Mouse (Mus musculus) right cerebral cortex, postnatal 36 days (tissue): ENCODE measurements around the gene Psd4.

Experiments
- DNase-seq, 2 experiments: peaks; one replicate each; pipeline ENCODE4 v3.0.0; 2022; ENCODE audit warnings: low spot score in 2 of 2, mixed read lengths in 1 of 2

The Psd4 gene

GRCm38 (mm10) chr2:24435699-24436098, 68.3 kb downstream of the Psd4 start:
- DNase-seq: no peak

- DNase-seq: no peak
Measured at GRCm38 (mm10) chr2:24440056-24440455, 72.7 kb downstream of the Psd4 start.

DNA sequence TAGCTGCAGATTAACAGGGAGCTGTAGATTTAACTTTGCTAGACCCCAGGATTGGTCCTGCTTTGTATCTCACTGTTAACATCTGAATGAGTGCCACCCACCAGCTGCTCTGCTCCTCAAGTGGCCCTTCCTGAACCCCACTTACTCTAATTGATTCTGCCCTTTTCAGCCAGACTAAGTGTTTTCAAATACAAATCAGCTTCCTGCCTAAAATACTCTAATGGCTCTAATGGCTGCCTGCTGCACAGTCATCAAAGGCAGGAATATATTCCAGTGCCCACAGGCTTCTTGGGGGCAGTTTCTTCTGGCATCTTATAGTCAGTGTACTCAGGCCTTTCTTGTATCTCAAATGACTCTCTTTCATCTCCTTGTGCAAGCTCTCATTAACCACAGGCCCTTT, 74.5 kb downstream of the Psd4 start:
- DNase-seq: no peak

DNA sequence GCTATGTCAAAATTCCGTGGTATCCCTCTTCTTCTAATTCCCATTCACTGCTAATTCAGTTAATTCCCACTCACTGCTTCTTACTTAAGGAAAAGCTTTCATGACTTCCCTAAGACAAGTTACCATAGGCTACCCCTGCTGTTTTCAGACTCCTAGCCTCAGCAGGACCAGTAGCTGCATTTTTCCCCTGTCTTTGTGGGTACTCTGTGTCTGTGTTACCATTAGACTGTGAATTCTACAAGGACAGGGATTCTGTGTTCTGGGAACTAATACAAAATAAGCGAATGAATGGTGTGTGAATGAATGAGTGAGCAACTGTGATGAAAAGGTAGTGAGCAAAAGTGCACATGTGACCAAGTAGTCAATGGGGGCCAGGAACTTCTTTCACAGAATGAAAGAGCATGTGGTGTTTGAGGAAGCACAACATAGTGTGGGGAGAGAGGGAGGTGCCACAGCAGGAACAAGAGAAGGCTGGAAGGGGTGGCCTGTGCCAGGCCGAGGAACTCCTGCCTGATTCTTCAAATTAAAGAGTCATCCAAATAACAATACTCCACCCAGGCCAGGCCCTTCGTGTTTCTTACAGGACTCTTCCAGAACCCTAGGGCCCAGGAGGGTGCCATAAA, 75.0 kb downstream of the Psd4 start:
- DNase-seq: no peak

GRCm38 (mm10) chr2:24443256-24443790, 75.9 kb downstream of the Psd4 start:
- DNase-seq: no peak

DNA sequence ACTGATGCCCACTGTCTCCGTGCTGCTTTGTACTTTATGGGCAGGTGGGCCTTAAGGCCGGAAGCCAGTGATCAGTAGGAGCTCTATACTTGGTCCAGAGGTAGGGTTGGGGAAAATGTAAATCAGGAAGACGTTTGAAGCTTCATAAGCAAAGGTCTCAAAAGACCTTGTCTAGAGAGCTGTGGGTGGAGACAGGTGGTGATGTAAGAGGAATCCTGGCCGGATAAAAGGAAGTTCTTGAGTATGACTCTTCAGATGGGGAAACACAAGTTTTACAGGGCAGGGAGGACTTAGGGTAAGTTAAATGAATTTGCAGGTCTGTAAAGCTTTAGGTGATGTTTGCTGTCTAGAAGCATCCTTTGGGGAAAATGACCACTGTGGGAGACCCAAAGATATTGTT, 81.7 kb downstream of the Psd4 start:
- no peak for DNase-seq

GRCm38 (mm10) chr2:24453206-24453605, 85.8 kb downstream of the Psd4 start:
- no peak for DNase-seq

DNA sequence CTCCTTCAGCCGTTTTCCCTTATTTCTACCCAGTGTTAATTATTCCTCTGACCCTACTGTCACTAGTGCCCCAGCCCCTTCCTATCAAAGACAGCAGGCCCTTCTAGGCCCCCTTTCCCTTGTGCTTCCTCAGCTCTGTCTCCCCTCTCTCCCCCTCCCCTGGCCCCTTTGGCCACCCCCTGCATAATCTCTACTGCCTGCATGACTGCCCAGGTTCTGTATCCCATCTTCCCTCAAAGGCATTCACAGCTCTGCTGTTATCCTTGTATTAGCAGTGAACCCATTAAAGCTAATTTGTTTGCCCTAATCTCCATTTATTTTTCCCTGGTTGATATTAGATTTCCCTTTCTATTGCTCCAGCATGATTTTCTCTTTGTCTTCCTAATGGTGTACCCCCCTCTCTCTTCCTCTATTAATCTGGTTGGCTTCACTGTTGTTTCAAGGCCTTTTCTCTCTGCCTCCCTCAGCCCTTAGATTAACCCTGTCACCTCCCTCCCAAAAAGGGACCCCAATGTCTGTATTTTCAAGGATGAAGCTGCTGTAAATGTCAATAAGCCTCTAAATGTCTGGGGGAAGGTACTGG, 87.1 kb downstream of the Psd4 start:
- no peak for DNase-seq

GRCm38 (mm10) chr2:24455057-24455855, 87.9 kb downstream of the Psd4 start:
- no peak for DNase-seq

GRCm38 (mm10) chr2:24456841-24457240, 89.5 kb downstream of the Psd4 start:
- no peak for DNase-seq

- no peak for DNase-seq
Measured at GRCm38 (mm10) chr2:24460112-24460807, 92.9 kb downstream of the Psd4 start.

- DNase-seq: no peak
Measured at GRCm38 (mm10) chr2:24460808-24461127, 93.4 kb downstream of the Psd4 start.
